Mouse (Mus musculus) lung, adult 2 months (tissue): ENCODE measurements at regions not wholly inside any gene's neighbourhood (a gene's known extent, or its start where the extent isn't known, plus 50 kb on each side); places are given as distances from the start of the nearest gene placed in this dataset.

Source experiments
- DNase-seq: peaks from one replicate; pipeline ENCODE4 v3.0.0; 2022
- H3K4me1 ChIP-seq: fragments of 200-500 bp; 2 replicates; pipeline ENCODE4 v1.6.1; 2011; ENCODE audit warnings: low read length; ENCODE audit not compliant: control insufficient read depth, insufficient read depth
- H3K4me3 ChIP-seq: fragments of 200-500 bp; replicated peaks from 2 replicates; pipeline ENCODE3; 2011; ENCODE audit warnings: low read depth, mild to moderate bottlenecking, control low read depth, low read length; ENCODE audit errors: extremely low read depth
- CTCF ChIP-seq: fragments of 200-500 bp; IDR thresholded peaks from 2 replicates; pipeline ENCODE4 v1.5.1; 2011; ENCODE audit warnings: mild to moderate bottlenecking, low read length, control low read depth; ENCODE audit not compliant: insufficient read depth
- POLR2A ChIP-seq: fragments of 200-500 bp; IDR thresholded peaks from 2 replicates; pipeline ENCODE4 v1.6.1; 2011; ENCODE audit warnings: low read depth, mild to moderate bottlenecking, control low read depth, low read length, borderline replicate concordance; ENCODE audit errors: extremely low read depth
- WGBS: fragments of 180-500 bp; shearing (Covaris S2); methylation state at CpG from one replicate; pipeline ENCODE4 v1.1.7; 2018; 5-methylcytosine and 5-hydroxymethylcytosine counted together

- no peak for TF ChIP-seq POLR2A
- no peak for TF ChIP-seq CTCF
- 37% methylated on average over 2 of the region's 2 CpGs for WGBS
- H3K4me1 ChIP-seq, result no peaks in the 10 kb centered on the region
- no peak overlapping the region for H3K4me3 ChIP-seq
- no peak for DNase-seq
Observed at GRCm38 (mm10) chrX:11961350-11961749, 198.8 kb downstream of the Bcor start.

GRCm38 (mm10) chrX:11964428-11964827, 195.7 kb downstream of the Bcor start:
- 66% methylated on average over 3 of the region's 3 CpGs for WGBS
- H3K4me1 ChIP-seq, result no peaks in the 10 kb centered on the region

GRCm38 (mm10) chrX:11978679-11979078, 181.5 kb downstream of the Bcor start:
- no peak for TF ChIP-seq POLR2A
- no peak for TF ChIP-seq CTCF
- WGBS, result 72% methylated on average over 4 of the region's 4 CpGs
- H3K4me3 ChIP-seq, result no peak overlapping the region

More at GRCm38 (mm10) chrX:11964428-11964827, 195.7 kb downstream of the Bcor start:
- no peak overlapping the region for H3K4me3 ChIP-seq
- no peak for DNase-seq
- no peak for TF ChIP-seq POLR2A
- TF ChIP-seq CTCF, result no peak

GRCm38 (mm10) chrX:11983276-11983675, 176.9 kb downstream of the Bcor start:
- no peak overlapping the region for H3K4me3 ChIP-seq
- no peak for TF ChIP-seq CTCF
- 65% methylated on average over 1 of the region's 1 CpGs for WGBS
- no peaks in the 10 kb centered on the region for H3K4me1 ChIP-seq
- DNase-seq, result no peak

More at GRCm38 (mm10) chrX:11978679-11979078, 181.5 kb downstream of the Bcor start:
- no peak for DNase-seq
- no peaks in the 10 kb centered on the region for H3K4me1 ChIP-seq
